Mouse (Mus musculus) left cerebral cortex, postnatal 4 days (tissue): ENCODE data around the gene Ube2d3. TPM values are rescaled to one million over a fixed set of nuclear protein-coding genes. Genes with fewer than 3 reads are reported as not detected.
A peak's percentile ranks its signal among the peaks of the same experiment; 100 is the strongest.

ENCODE experiments used
- DNase-seq: peaks from one replicate; pipeline ENCODE4 v3.0.0-alpha.2; 2022
- intact Hi-C: fragments of 180-260 bp; cut with DNase I; formaldehyde crosslinking; loops from one replicate; pipeline ENCODE4 v1.15.1; 2025
- total RNA-seq, 2 experiments: library from RNA; stranded (reverse); gene quantifications; 2 replicates each; pipeline ENCODE4 v1.2.3; 2021

Gene Ube2d3
- 100 to 1,000 TPM; 250 to 270 TPM for total RNA-seq

DNA sequence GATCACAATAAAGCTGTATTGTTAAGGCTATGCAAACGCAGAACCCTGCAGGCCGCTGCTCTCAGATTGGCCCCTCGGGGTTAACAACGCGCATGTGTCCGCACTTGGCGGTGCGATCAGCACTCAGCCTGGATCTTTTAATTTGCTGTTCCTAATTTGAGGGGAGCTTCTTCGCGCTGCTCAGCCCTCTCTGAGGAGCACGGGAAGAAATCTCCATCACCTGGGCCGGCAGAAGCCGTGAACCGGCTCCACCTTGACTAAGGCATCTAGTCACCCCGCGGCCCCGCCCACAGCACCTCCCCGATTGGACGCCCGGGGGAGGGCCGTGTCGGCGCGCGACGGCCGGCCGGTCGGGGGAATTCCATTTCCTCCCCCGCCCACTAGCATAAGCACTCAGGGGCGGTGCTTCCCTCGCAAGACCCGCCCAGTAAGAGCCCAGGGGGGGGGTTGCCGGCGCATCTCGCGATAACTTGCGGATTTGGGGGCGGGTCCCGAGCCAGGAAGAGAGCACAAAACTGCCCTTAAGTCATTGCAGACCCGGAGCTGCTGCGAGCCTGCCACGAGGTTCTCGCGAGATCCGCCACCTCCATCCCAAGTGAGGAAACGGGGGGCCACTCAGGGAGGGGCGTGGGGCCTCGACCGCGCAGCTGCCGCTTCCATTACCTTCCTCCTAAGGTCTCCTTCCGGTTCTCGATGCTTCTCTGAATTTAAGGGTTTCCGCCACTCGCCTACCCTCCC lies at the start of gene Ube2d3:
Gene Ube2d3, plus strand, starts transcription at position 392 of the 738 bp plus-strand sequence.
- intact Hi-C loops = loop anchor here (10.0 kb wide), 1 partner anchor 257 kb away; the partner anchor contains the start of gene Nfkb1
- peak; percentile 99 for DNase-seq

DNA sequence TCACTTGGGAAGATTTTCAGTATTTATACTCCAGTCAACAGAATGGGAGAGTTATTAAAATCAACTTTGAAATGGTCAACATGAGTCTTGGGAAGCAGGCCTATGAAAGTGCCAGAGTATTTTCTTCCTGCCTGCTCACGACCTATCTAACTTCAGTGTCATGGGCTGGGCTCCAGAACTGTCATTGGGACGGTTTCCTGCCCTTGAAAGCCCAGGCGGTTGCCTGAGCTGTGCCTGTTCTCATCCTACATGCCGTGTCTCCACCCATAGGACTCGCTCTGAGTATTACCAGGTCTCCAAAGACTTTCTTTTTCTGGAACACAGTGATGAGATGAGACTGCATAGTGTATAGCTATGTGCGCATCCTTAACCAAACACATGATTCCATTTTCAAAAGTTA lies 44.8 kb upstream of the Ube2d3 start:
- no peak for DNase-seq
- intact Hi-C loops = no loop called here

DNA sequence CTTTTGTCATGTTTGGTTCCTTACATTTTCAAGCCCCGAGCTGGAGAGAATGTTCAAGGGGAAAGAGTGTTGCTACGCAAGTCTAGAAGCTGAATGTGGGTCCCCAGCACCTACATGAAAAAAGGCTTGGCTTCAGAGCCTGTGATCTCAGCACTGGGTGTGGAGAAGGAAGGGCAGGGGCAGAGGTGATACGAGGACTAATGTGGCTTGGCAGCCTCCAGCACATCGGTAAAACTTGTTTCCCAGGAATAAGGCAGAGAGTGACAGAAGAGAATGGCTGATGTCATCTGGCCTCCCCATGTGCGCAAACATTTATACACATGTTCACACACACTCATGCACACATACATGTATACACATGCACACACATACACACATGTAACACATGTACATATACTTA lies 42.9 kb upstream of the Ube2d3 start:
- intact Hi-C loops = no loop called here
- DNase-seq = no peak

DNA sequence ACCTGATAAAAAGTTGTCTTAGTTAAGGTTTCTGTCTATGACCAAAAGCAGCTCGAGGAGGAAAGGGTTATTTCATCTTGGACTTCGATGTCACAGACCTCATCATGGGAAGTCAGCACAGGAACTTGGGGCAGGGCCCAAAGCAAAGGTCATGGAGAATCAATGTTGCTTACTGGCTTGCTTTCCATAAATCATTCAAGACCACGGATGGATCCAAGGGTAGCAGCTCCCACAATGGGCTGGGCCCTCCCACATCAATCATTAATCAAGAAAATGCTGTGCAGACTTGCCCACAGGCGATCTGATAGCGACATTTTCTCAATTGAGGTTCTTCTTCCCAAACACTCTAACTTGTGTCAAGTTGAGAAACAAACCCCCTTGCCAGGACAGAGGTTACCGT lies 41.9 kb upstream of the Ube2d3 start:
- intact Hi-C loops = no loop called here
- no peak for DNase-seq

DNA sequence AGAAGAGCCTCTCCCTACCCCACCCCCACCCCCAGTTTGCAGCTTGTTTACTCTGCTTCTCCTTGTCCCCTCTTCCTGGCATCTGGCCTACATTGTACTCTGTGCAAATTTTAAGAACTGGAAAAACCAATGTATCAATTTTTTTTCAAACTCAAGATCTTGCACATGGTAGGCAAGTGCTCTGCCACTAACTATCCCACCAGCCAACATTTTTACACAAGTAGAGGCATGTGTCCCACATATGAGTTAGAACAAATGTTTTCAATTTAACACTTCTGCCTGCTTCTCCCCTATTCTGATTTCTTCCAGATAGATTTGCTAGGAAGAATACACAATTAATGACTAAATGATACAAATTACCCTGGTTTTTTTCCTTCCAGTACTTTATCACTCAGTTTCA lies 40.8 kb upstream of the Ube2d3 start:
- intact Hi-C loops = no loop called here
- no peak for DNase-seq

DNA sequence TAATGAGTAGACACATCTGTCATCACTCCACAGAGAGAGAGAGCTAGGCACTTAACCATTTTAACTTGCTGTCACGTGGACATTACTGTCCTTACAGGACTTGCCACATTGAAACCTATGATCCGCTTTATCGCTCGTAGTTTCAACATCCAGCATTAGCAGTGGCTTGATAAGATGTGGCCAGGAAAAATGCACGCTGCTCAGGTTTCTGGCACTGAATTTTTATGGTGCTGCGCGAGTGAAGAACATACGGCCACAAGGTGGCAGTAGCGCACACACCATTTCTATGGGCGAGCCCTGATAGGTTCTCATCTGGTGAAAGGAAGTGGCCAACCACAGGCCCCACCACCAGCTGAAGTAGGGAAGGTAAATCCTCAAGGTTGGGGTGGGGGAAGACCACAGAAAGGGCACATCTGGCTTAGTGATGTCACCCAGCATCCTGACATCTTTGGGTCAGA lies 35.7 kb upstream of the Ube2d3 start:
- peak; percentile 89 for DNase-seq
- intact Hi-C loops = loop anchor here (5.0 kb wide), 1 partner anchor 110 kb away; no protein-coding TSS in a partner anchor

DNA sequence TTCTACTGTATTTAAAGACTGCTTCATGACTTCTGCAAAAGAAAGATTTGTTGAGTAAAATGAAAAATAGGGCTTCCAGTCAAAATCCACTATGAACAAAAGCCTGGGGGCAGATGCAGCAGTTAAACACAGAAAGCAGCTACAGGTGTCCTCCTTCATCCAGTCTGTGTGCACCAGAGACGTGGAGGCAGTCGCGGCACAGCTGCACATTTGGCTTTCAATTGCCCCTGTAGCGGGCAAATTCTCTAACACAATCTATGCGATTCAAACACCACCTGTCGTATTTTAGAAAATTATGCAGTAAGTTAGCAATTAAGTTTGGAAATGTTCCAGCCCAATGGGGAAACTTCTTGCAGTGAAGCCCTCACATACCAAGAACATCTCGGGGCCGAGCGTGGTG lies 34.7 kb upstream of the Ube2d3 start:
- intact Hi-C loops = loop anchor here (5.0 kb wide), 1 partner anchor 111 kb away; no protein-coding TSS in a partner anchor
- DNase-seq = no peak

DNA sequence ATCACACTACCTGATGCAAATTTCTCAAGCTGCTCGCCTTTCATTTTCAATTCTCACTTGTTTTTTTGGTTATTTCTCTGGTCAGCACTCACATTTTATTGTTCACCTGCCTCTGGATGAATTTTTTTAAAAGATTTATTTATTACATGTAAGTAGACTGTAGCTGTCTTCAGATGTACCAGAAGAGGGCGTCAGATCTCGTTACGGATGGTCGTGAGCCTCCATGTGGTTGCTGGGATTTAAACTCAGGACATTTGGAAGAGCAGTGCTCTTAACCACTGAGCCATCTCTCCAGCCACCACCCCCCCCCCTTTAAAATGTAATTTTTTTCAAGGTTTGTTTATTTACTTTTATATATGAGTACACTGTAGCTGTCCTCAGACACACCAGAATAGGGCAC lies 34.1 kb upstream of the Ube2d3 start:
- intact Hi-C loops = loop anchor here (5.0 kb wide), 1 partner anchor 112 kb away; no protein-coding TSS in a partner anchor
- DNase-seq = no peak

DNA sequence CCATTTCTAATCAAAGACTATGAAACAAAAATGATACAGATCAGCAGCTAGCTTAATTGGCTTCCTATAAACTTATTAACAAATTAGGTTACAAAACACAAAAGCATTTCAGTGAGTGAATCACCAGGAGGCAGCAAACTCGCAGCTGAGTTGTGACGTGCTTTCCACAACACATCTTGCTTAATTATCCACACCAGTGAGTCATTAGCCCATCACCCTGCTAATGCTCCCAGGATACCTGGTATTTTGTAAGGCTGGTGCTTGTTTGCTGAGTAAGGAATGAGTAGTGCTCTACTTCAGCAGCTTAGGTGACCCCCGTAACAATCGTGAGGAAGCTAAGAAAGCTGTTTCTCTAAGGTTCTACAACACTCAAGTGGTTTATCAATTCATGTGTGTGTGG lies 33.4 kb upstream of the Ube2d3 start:
- intact Hi-C loops = loop anchor here (5.0 kb wide), 1 partner anchor 112 kb away; no protein-coding TSS in a partner anchor
- DNase-seq = no peak

DNA sequence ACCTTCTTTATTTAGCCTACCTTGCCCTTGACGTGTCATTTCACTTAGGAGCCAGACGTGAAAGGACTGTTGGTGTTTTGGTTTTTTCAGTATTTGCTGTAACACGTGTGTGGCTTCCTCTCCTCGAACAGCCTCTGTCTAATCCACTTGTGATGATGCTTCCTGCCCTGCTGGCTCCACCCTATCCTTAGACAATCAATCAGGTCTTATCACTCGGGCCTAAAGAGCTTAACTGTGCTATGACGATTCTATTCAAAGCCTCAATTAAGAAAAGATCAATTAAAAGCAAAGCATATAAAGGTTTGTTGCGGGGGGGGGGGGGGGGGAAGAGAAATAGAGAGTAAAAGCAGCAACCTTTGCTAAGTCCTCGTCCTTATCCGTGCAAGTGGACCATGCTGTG lies 30.6 kb upstream of the Ube2d3 start:
- no peak for DNase-seq
- intact Hi-C loops = no loop called here

DNA sequence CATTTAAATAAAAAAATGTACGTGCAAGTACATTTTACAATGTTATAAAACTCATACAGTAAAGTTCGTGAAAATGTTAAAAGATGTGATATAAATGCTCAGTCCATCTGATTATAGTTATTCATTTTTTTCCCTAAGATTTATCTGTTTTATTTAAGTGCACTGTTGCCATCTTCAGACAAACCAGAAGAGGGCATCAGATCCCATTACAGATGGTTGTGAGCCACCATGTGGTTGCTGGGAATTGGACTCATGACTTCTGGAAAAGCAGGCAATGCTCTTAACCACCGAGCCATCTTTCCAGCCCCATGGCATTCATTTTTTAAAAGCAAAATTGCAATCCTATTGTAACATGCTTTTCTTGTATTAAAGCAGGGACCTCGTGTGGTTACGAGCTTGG lies 28.7 kb upstream of the Ube2d3 start:
- no peak for DNase-seq
- intact Hi-C loops = no loop called here

DNA sequence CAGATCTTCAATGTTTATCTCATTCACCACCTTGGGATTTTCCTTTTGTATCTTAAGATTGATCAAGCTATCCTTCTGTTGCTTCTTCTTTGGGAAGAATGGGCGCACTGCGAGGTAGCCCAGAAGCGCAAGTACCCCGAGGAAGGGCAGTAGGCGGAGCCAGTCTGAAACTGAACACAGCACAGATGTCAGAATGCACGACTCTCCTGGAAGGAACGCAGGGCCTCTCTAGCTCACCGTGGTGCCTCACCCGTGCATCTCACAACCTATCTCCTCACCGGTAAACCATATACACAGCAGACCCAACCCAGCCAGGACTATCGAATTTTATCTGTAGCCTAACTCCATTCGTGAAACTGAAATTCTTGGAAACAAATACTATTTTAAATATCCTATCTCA lies 26.9 kb upstream of the Ube2d3 start:
- intact Hi-C loops = no loop called here
- no peak for DNase-seq

DNA sequence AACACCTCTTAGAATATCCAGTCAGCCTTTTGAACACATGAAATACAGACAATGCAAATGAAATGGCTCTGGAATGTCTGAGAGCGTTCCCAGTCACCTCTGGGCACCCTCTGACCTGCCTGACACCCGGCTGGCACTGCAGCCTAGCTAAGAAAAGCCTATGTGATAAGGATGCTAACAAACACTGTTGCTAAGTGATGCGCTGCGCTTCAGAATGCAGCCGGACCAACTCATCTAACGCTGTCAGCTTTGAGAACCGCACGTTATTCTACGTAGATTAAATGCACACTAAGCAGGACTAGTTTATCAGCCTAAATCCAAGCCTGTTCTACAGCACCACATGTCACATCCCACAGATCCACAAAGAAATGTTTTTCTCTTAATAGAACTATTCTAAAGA lies 26.1 kb upstream of the Ube2d3 start:
- DNase-seq = no peak
- intact Hi-C loops = no loop called here

DNA sequence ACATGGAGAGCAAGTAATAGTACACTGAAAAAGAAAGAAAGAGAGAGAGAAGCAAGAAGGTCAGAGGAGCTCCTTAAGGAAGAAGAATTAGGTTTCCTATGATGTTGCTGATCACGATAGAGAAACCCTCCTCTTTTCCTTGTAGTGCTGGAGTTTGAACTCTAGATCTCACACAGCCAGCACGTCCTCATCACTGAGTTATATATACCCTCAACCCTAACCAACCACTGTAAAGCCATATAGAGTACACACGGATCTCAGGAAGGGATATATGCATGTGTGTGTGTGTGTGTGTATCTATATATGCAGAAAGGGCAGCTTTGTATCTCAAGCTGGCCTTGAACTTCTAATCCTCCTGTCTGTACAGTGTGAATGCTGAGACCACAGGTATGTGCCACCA lies 20.7 kb upstream of the Ube2d3 start:
- intact Hi-C loops = no loop called here
- no peak for DNase-seq

DNA sequence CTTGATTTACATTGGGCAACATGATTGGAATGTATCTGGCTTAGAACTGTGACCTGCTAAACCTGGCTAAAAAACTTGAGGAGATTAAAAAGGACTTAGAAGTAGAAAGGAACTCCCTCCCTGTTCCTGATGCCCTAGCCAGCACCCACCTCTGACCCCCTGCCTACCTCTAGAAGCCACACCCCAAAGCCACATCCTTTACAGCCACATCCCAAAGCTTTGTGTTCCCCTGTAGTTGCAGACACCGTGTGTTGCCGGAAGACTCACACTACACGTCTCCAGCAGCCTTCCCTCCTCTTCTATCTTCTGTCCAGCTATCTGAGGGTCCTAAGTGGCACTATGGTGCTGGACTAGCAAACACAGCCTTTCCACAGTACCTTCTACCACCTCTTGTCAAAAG lies 20.1 kb upstream of the Ube2d3 start:
- intact Hi-C loops = no loop called here
- no peak for DNase-seq

DNA sequence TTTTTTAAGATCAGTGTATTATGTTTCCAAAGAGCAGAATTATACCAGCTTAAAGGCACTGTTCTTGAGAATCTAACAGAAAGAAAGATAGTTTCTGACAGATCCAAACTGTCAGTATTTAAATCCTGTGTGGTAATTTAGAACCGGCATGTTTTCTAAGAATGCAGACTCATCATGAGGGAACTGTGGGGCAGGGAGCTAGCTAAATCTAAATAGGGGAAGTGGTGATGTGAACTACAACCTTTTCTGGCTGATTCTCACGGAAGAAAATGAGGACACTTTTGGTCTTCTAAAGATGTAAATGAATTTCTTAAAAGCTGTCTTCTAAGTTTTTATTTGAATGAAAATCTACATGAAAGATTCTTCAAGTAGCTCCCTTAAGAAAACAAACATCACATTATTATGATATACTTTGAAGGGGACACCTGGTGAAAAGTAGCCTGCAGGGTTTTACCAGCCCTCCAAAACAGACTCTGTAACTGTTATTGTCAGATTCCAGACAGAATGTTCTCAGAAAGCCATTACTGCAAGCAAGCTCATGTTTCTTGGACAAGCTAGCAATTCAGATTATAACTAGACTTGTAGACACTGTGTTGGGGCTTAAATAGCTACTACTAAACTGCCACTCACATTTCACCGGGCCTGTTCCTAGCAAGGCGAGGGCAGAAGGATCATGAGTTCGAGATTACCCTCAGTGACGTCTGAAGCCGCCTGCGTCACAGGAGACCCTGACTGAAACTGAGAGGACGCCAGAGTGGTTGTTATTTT lies 17.2 kb upstream of the Ube2d3 start:
- intact Hi-C loops = no loop called here
- no peak for DNase-seq

DNA sequence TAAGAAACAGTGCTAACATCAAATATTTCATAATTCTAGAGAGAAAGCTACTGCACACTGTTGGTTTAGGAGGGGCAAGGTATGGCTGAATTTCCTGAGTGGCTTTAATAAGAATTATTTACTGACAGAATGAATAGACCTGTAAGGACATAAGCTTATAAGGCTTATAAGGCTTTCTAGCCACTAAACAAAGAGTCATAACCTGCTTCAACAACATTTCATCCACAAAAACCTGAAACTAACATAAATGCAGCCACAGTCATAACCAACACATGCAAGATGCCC lies 16.7 kb upstream of the Ube2d3 start:
- intact Hi-C loops = no loop called here

DNA sequence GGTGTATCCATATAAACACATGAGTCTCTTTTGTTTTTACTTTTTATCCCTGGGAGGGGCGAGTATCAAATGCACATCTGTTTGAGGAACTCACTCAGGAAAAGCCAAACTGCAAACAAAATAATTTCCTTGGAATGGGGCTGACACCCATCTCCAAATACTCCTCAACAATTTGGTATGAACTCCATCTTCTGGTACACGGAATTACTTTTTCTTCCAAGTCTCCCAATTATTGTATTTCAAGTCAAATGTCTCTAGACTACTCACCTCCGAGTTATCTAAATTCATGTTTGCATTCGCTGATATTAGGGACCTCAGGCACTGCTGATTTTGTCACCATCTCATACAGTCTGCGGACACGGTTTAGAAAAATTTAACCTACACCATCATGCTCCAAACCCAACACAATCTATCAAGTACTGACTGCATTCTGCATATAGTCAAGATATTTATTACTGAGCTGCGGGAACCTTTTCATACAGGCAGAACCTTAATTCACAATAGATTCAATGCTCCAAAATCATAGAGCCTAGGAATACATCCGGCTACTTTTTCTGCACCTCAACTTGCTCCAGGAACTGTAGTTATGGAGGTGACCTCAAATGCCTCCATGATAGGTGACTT lies 15.6 kb upstream of the Ube2d3 start:
- intact Hi-C loops = no loop called here
- no peak for DNase-seq

More for the DNA sequence above, 16.7 kb upstream of the Ube2d3 start:
- no peak for DNase-seq

DNA sequence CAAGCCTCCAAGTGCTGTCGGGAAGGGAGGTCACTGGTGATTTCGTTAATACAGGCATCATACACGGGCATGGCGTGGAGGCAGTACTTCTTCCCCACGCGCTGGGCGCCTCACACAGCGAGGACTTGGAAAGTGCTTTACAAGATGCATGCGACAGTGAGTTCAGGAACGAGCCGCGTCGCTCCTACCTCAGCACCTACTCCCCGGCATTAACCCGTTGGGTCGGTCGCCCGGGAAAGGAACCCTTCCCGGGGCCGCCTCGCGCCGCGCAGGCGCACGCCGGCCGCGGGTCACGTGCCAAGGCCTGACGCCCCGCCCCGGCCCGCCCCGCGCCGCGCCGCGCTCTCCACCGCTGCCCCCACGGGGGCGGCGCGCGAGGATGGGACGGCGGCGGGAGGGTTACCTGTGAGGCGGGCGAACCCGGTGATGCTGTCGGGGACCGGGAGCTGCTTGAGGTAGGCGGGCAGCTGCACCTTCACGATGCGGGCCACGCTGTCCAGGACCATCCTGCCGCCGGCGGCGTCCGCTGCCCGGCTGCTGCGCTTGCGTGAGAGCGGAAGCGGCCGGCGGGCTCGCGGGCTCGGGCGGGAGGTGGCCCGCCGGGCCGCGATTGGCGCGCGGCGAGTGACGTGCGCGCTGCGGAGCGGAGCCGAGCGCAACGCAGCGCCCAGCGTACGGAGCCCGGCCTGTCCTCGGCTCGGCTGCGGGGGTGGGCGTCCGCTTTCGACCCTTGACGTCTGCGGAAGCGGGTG lies 14.9 kb upstream of the Ube2d3 start:
- intact Hi-C loops = no loop called here

DNA sequence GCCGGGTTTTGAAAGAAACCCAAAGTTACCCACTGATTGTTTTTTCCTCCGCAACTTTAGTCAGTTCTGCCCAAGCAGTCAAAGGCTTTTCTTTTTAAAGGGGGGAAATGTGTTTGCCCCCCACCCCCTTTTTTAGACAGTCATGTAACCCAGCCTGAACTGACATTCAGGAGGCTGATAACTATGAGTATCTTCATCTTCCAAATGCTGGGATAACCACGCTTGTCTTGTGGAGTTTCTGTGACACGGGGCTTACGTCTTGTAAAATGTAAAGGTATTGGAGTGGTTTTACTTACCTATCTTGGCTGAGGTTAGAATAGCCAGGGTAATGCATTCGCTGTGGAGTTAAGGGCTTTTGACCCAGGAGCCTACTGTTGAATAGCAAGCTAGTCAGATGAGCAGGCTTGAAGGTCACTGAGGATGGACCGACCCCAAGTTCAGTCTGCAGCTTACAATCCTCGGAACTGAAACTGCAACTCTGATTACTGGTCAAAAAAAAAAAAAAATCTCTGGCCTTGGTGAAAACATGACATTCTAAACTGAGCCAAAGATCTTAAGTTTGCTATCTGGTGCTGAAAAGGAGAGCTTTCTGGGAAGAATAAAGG lies 14.2 kb upstream of the Ube2d3 start, which contains the start of gene Cisd2:
Gene Cisd2, minus strand, starts transcription at position 318 of the 605 bp plus-strand sequence.
- DNase-seq = no peak
- intact Hi-C loops = no loop called here

More for the DNA sequence above, 14.9 kb upstream of the Ube2d3 start:
- DNase-seq = peak; percentile 84
